Mouse (Mus musculus) adrenal gland (tissue): ENCODE measurements around the gene Egln3.

ENCODE experiments used
- intact Hi-C: fragments of 180-260 bp; cut with DNase I; formaldehyde crosslinking; loops from one replicate; pipeline ENCODE4 v1.15.1; 2025
- long read RNA-seq, 2 experiments: library from polyadenylated mRNA; unstranded; transcript quantifications; one replicate each; pipeline ENCODE4 v2.0.0; 2020; ENCODE audit warnings: borderline replicate concordance in 1 of 2; ENCODE audit not compliant: insufficient replicate concordance in 1 of 2

The Egln3 gene
- long read RNA-seq, experiment 1, result 0 reads
- long read RNA-seq, experiment 2, result 0 reads

DNA sequence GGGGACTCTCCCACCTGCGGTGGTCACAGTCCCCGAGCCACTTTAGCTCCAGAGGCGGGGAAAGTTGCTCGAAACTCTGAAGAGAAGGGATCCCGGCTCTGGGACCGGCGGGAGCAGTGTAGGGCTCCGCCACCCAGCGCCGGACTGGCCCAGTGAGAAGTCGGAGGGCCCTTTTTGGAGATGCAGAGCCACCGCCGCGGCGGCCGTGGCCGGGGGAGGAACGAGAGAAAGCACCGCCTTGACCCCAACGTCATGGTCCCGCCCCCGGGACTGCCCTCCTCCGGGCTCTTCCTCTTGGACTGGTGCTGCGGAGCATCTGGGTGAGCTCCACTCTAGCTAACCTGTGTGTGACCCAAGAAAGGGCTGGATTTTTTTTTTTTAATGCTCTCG lies at the start of gene Egln3:
Egln3 (minus strand) TSS at position 205 of the 390 bp plus-strand sequence.
- intact Hi-C loops, result loop anchor here (10.0 kb wide), 1 partner anchor 1289 kb away; no protein-coding TSS in a partner anchor

GRCm38 (mm10) chr12:54253449-54253848 lies 49.8 kb upstream of the Egln3 start:
- intact Hi-C loops, result no loop called here

DNA sequence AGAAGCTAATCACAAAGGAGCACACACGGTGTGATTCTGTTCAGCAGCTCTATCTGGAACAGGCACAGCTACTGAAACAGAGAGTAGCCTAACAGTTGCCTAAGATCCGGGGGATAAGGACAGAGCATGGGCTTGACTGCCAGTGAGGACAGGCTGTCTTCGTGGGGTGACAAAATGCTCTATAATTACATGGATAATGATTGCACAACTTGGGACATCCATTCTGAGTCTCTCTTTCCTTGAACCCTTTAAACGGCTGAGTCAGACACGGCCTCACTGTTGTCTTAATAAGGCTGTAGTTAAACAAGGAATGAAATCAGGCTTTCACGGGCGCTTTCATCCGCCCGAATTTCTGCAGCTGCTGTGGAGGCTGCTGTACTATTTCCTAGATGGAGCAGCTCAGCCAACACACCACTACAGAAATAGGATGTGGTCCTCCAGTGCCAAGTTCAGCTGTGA lies 48.3 kb upstream of the Egln3 start:
- intact Hi-C loops, result no loop called here

- intact Hi-C loops, result no loop called here
Measured at GRCm38 (mm10) chr12:54247835-54248234, 44.2 kb upstream of the Egln3 start.

GRCm38 (mm10) chr12:54243158-54243557 lies 39.5 kb upstream of the Egln3 start:
- intact Hi-C loops, result no loop called here

DNA sequence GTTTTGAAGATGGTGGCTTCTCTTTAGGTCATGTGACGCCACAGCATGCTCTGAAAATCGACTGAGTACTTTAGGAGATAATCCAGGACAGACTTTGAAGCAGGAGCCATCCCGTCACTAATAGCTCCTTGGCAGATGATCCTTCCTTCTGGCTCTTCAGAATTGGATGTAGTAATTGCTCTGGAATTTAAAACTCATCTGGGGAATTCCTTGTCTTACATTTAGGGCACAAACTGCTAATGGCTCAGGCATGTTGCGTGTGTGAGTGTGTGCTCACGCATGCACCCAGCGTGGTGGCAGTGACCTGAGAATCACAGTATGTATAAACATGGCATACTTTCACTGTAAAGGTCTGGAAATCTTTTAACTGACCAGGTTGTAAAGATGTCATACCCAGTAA lies 38.3 kb upstream of the Egln3 start:
- intact Hi-C loops, result no loop called here

- intact Hi-C loops, result no loop called here
Measured at GRCm38 (mm10) chr12:54233794-54234193, 30.1 kb upstream of the Egln3 start.

DNA sequence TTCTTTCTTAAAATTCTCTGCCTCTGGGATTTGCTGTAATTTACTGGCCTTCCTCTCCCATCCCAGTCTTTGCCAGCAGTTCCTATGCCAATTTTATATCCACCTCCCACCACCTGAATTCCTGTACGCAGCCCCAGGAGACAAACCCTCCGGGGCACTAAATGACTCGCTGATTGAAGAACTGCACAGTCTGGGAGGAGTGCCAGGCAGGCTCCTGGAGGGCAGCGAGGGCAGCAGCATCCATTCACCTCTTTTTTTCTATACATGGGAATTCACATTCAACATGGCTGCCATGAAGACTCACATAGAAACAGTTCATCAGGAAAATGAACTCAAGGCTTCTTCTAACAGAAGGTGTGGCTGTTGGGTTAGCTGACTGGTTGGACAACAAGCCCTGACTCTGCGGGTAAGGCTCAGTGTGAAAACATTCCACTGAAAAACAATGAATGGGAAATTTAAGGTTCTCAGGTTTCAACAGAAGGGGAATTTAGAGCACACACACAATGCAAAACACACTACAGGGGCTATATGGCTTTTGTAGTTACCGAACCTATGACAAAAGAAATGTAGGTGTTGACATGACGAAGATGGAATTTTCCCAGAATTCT lies 29.4 kb upstream of the Egln3 start:
- intact Hi-C loops, result no loop called here

DNA sequence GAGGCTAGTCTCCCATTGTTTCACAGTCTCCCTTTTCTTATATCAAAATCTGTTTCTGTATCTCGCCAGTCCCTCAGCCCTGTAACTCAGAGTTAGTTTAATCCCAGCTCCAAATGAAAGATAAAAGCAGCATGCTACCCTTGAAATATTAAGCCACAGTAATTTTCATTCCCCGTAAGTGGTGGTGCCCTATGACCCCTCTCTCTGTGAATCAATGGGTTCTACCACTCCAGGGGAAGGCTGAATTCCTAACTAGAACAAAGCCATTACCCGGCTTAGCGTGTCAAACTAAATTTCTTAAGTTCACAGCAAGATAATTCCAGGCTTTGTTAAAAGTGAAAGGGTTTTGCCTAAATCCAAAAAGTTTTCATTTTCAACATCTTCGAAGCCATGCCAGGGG lies 28.8 kb upstream of the Egln3 start:
- intact Hi-C loops, result no loop called here

DNA sequence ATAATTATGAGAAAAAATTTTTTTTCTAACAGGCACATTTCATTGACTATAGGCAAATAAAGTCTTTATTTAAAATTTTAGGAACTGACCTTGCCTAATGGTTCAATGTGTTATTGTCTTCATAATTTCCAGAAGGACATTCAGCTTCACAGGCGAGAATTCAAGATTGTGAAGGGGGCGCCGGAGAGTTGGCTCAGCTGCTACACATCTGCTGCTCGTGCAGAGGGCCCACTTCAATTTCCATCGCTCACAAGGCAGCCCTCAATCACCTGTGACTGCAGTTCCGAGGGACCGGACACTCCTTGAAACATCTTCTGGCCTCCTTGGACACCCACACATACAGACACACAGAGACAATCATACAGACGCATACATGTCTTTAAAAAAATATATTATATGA lies 23.9 kb upstream of the Egln3 start:
- intact Hi-C loops, result no loop called here

DNA sequence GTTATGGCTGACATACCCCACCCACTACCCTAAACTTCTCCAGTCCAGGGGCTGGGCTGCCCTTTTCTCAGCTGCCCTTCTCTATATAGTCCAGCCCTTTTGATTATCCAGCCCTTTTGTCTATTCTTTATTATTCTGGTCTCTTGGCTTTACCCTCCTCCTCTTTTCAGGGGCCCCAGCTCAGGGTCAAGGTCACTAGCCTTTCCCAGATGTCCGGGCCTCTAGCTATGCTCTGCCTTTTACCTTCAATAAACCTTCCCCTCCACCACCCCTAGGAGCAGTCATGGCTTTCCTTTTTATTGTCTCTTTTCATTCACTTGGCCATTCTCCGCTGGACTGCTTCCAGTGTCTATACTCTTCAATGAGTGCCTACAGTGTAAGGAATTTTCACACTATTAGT lies 22.7 kb upstream of the Egln3 start:
- intact Hi-C loops, result no loop called here

DNA sequence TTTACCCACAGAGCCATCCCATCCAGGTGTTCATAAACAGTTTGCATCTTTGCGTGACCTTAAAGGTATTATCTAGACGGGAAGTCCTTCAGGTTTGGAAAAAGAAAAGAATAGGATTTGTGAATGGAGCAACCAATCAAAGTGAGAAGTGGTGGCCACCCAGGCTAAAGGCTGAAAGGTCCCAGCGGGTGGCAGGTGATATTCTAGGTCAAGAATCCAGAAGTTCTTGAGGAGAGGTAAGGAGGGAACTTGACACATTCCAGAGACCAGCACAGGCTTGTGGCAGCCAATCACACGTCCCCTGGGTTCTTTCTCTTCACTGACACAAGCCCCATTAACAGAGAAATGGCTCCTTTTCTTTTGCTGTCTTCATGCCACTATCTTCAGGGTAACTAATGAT lies 21.9 kb upstream of the Egln3 start:
- intact Hi-C loops, result no loop called here

DNA sequence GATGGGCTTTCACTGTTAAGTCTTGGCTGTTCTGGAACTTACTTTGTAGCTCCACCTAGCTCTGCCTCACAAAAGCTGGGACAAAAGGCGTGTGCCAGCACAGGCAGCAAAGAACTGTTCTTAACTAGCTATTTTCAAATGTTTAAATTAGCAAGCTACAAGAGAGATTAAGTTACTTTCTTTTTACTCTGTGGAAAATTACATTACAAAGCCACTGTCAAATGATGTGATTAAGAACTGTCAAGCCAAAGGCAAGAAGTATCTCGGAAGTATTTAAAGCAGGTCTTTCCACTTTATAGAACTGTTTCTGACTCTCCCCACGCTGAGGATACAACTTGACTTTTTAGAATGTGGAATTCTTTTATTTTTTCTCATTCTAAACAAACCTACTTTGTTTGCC lies 21.4 kb upstream of the Egln3 start:
- intact Hi-C loops, result no loop called here

- intact Hi-C loops, result no loop called here
Measured at GRCm38 (mm10) chr12:54222036-54222760, 18.5 kb upstream of the Egln3 start.

GRCm38 (mm10) chr12:54216673-54217072 lies 13.0 kb upstream of the Egln3 start:
- intact Hi-C loops, result no loop called here

DNA sequence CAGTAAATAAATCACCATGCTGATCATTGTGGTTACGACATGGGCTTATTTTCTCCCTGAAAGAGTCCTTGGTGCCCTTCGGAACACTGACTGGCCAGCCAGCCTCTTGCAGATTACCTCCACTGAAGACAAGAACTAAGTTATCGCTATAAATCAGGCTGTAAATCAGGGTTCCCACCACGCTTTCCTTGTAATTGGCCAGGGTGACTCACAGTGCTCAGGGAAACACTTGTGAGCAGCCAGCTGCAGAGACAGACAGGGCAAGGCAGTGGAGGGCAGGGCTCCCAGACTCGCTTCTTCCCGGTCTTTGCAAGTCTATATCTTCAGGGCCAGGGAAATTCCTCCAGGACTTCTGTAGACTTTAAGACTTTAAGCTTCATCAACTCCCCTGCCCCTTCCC lies 10.8 kb upstream of the Egln3 start:
- intact Hi-C loops, result no loop called here

- intact Hi-C loops, result no loop called here
Measured at GRCm38 (mm10) chr12:54213871-54214270, 10.2 kb upstream of the Egln3 start.

- intact Hi-C loops, result no loop called here
Measured at GRCm38 (mm10) chr12:54213230-54213629, 9.6 kb upstream of the Egln3 start.

GRCm38 (mm10) chr12:54209182-54209563 lies 5.5 kb upstream of the Egln3 start:
- intact Hi-C loops, result loop anchor here (5.0 to 10.0 kb wide), 3 partner anchors 143 to 1294 kb away; no protein-coding TSS in a partner anchor

GRCm38 (mm10) chr12:54208433-54209181 lies 4.9 kb upstream of the Egln3 start:
- intact Hi-C loops, result loop anchor here (5.0 to 10.0 kb wide), 3 partner anchors 144 to 1294 kb away; no protein-coding TSS in a partner anchor

DNA sequence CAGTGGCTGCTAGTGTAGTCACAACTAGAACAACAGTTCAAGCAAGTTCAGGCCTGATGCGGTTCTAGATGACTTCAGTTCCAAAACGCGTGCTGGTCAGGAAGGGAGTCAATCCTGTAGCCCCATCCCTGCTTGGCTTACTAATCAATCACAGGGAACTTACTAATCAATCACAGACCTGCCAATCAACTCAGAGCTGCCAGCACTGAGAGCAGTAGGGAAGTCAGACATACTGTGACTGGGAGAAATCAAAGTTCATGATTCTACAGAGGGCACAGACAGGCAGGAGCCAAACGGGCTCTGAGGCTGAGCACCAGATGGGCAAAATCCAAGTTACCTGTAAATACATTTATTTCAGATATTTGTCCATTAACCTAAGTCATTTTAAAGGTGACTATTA lies 2.1 kb upstream of the Egln3 start:
- intact Hi-C loops, result loop anchor here (5.0 to 10.0 kb wide), 3 partner anchors 147 to 1291 kb away; no protein-coding TSS in a partner anchor

GRCm38 (mm10) chr12:54205195-54205594 lies 1.5 kb upstream of the Egln3 start:
- intact Hi-C loops, result loop anchor here (5.0 to 10.0 kb wide), 3 partner anchors 147 to 1290 kb away; no protein-coding TSS in a partner anchor
